Mouse (Mus musculus): Measurements from ENCODE around the gene Drd3. TPM values are rescaled to one million over a fixed set of nuclear protein-coding genes. Genes with fewer than 3 reads are reported as not detected.

Gene Drd3
- total and polyA plus RNA-seq, 3 experiments: not detected

DNA sequence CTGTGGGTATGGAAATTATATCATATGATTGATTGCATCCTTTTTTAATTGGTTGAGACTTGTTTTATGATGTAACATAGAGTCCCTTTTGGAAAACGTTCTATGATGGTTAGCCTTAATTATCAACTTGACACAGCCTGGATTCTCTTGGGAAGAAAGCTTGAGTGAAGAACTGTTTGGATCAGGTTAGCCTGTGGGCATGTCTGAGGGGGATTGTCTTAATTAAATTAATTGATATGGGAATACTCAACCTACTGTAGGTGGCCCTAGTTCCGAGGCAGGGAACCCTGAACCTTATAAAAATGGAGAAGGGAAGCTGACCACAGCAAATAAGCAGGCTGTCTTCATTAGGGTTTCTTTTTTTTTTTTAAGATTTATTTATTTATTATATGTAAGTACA, 12.9 kb upstream of the Drd3 start:
- H3K4me3 ChIP-seq (ENCODE audit: low read depth, low read length): no peak overlapping the region
- H3K27me3 ChIP-seq (ENCODE audit: insufficient read depth, low read length): no peaks in the 10 kb centered on the region
- TF ChIP-seq POLR2AphosphoS5 (IDR thresholded peaks at IDR 0.05; ENCODE audit: insufficient replicate concordance, low read depth, low read length) (no peak), CTCF (IDR thresholded peaks at IDR 0.05; ENCODE audit: low read depth, low read length) (no peak), GATA1 (IDR thresholded peaks at IDR 0.05; ENCODE audit: borderline replicate concordance, low read length) (no peak), TAL1 (conservative IDR thresholded peaks at IDR 0.05; ENCODE audit: low read depth, low read length) (no peak), GATA2 (IDR thresholded peaks at IDR 0.05; ENCODE audit: borderline replicate concordance, low read depth, low read length) (no peak)
- no peaks in the 10 kb centered on the region for H3K36me3 ChIP-seq (replicated peaks)
- no peaks in the 10 kb centered on the region for H3K4me1 ChIP-seq (ENCODE audit: insufficient read depth, low read depth, low read length)
- no peaks in the 10 kb centered on the region for H3K9me3 ChIP-seq (replicated peaks)
- ATAC-seq (ENCODE audit: extremely low read depth, insufficient number of reproducible peaks, low FRiP score, poor library complexity, severe bottlenecking): no peak
- DNase-seq (ENCODE audit: low spot score): no peak

DNA sequence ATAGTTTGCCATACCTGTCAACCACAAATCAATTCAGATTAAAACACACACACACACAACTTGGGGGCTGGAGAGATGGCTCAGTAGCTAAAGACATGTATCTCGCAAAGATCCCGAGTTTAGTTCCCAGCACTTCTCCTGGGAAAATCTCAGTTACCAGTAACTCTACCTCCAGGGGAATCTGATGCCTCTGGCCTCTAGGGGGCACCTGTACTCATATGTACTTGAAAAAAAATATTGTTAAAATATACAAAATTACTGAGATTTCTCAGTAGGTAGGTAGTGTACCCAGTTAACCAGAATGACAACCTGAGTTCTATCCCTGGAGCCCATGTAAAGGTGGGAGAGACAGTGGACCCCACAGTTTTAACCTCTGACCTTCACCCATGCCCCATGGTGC, 5.4 kb upstream of the Drd3 start:
- no peak for DNase-seq (ENCODE audit: low spot score)

DNA sequence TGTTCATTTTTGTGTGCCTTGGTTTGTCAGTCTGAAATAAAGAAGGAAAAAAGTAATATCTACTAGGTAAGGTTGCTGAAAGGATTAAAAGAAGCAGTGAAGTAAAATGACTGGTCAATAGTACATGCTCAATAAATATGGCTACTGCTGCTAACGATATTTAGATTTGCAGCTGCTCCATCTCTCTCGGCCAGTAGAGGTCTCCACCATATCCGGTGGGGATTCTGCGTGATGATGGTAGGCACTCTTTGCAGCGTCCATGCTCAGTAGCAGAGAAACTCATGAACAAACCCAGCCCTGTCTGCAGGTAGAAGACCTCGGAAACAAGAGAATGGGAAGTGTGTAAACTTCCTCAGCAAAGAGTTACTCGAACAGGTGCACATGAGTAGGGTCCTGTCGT, 926 bp upstream of the Drd3 start:
- Histone ChIP-seq H3K27me3 (ENCODE audit: insufficient read depth, low read length) (no peaks in the 10 kb centered on the region), H3K36me3 (replicated peaks) (no peaks in the 10 kb centered on the region), H3K4me1 (ENCODE audit: insufficient read depth, low read depth, low read length) (no peaks in the 10 kb centered on the region), H3K4me3 (ENCODE audit: low read depth, low read length) (no peak overlapping the region), H3K9me3 (replicated peaks) (no peaks in the 10 kb centered on the region)
- no peak for DNase-seq (ENCODE audit: low spot score)
- no peak for TF ChIP-seq CTCF (IDR thresholded peaks at IDR 0.05; ENCODE audit: low read depth, low read length)
- TF ChIP-seq POLR2AphosphoS5 (IDR thresholded peaks at IDR 0.05; ENCODE audit: insufficient replicate concordance, low read depth, low read length): no peak
- TF ChIP-seq TAL1 (conservative IDR thresholded peaks at IDR 0.05; ENCODE audit: low read depth, low read length): no peak
- TF ChIP-seq GATA1 (IDR thresholded peaks at IDR 0.05; ENCODE audit: borderline replicate concordance, low read length): no peak
- no peak for TF ChIP-seq GATA2 (IDR thresholded peaks at IDR 0.05; ENCODE audit: borderline replicate concordance, low read depth, low read length)
- no peak for ATAC-seq (ENCODE audit: extremely low read depth, insufficient number of reproducible peaks, low FRiP score, poor library complexity, severe bottlenecking)

More for the DNA sequence above, 5.4 kb upstream of the Drd3 start:
- Histone ChIP-seq H3K9me3 (replicated peaks) (no peaks in the 10 kb centered on the region), H3K4me1 (ENCODE audit: insufficient read depth, low read depth, low read length) (no peaks in the 10 kb centered on the region), H3K4me3 (ENCODE audit: low read depth, low read length) (no peak overlapping the region), H3K27me3 (ENCODE audit: insufficient read depth, low read length) (no peaks in the 10 kb centered on the region), H3K36me3 (replicated peaks) (no peaks in the 10 kb centered on the region)
- TF ChIP-seq TAL1 (conservative IDR thresholded peaks at IDR 0.05; ENCODE audit: low read depth, low read length) (no peak), CTCF (IDR thresholded peaks at IDR 0.05; ENCODE audit: low read depth, low read length) (no peak), POLR2AphosphoS5 (IDR thresholded peaks at IDR 0.05; ENCODE audit: insufficient replicate concordance, low read depth, low read length) (no peak), GATA2 (IDR thresholded peaks at IDR 0.05; ENCODE audit: borderline replicate concordance, low read depth, low read length) (no peak), GATA1 (IDR thresholded peaks at IDR 0.05; ENCODE audit: borderline replicate concordance, low read length) (no peak)
- ATAC-seq (ENCODE audit: extremely low read depth, insufficient number of reproducible peaks, low FRiP score, poor library complexity, severe bottlenecking): no peak

DNA sequence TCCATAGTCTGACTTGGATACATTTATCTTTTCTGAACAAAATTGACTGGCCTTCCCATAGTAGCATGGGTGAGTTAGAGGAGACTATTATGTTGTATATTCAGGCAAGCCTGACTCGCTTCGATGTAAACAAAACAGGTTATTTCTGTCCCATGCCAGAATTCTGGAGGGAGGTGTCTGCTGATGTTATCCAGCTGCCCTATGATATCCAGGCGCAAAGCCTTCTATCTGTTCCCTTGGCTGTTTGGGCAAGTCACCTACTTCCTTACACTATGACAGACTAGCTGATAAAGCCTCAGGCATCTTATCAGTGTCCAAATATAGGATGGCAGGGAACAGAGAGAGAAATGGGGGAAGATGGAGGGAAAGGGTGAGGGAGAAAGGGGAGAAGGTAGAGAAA, 18.5 kb downstream of the Drd3 start:
- Histone ChIP-seq H3K36me3 (replicated peaks) (no peaks in the 10 kb centered on the region), H3K4me3 (ENCODE audit: low read depth, low read length) (no peak overlapping the region), H3K4me1 (ENCODE audit: insufficient read depth, low read depth, low read length) (no peaks in the 10 kb centered on the region), H3K9me3 (replicated peaks) (no peaks in the 10 kb centered on the region), H3K27me3 (ENCODE audit: insufficient read depth, low read length) (no peaks in the 10 kb centered on the region)
- no peak for DNase-seq (ENCODE audit: low spot score)
- no peak for ATAC-seq (ENCODE audit: extremely low read depth, insufficient number of reproducible peaks, low FRiP score, poor library complexity, severe bottlenecking)
- TF ChIP-seq GATA2 (IDR thresholded peaks at IDR 0.05; ENCODE audit: borderline replicate concordance, low read depth, low read length) (no peak), POLR2AphosphoS5 (IDR thresholded peaks at IDR 0.05; ENCODE audit: insufficient replicate concordance, low read depth, low read length) (no peak), TAL1 (conservative IDR thresholded peaks at IDR 0.05; ENCODE audit: low read depth, low read length) (no peak), GATA1 (IDR thresholded peaks at IDR 0.05; ENCODE audit: borderline replicate concordance, low read length) (no peak), CTCF (IDR thresholded peaks at IDR 0.05; ENCODE audit: low read depth, low read length) (no peak)

DNA sequence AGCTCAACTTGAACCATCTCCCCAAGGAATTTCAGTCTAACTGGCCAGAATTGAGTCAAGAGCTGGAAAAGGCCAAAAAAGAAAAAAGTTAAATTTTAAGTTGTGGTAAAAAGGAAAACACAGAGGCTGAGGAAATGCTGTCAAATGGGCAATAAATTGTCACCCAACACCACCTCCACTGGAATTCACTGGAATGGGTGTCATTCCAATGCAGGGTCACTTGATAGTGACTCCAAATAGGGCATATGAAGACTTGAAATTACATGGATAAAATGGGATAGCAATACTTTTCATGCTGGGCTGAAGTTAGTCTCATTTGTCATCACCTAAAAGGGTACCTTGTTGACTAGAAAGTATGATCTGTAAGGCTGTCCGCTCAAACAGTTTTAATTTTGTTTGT, 18.9 kb downstream of the Drd3 start:
- no peak overlapping the region for H3K4me3 ChIP-seq (ENCODE audit: low read depth, low read length)
- DNase-seq (ENCODE audit: low spot score) (no peak), ATAC-seq (ENCODE audit: extremely low read depth, insufficient number of reproducible peaks, low FRiP score, poor library complexity, severe bottlenecking) (no peak)
- no peaks in the 10 kb centered on the region for H3K9me3 ChIP-seq (replicated peaks)
- H3K27me3 ChIP-seq (ENCODE audit: insufficient read depth, low read length): no peaks in the 10 kb centered on the region
- H3K4me1 ChIP-seq (ENCODE audit: insufficient read depth, low read depth, low read length): no peaks in the 10 kb centered on the region
- no peaks in the 10 kb centered on the region for H3K36me3 ChIP-seq (replicated peaks)
- TF ChIP-seq GATA1 (IDR thresholded peaks at IDR 0.05; ENCODE audit: borderline replicate concordance, low read length) (no peak), POLR2AphosphoS5 (IDR thresholded peaks at IDR 0.05; ENCODE audit: insufficient replicate concordance, low read depth, low read length) (no peak), TAL1 (conservative IDR thresholded peaks at IDR 0.05; ENCODE audit: low read depth, low read length) (no peak), CTCF (IDR thresholded peaks at IDR 0.05; ENCODE audit: low read depth, low read length) (no peak), GATA2 (IDR thresholded peaks at IDR 0.05; ENCODE audit: borderline replicate concordance, low read depth, low read length) (no peak)

DNA sequence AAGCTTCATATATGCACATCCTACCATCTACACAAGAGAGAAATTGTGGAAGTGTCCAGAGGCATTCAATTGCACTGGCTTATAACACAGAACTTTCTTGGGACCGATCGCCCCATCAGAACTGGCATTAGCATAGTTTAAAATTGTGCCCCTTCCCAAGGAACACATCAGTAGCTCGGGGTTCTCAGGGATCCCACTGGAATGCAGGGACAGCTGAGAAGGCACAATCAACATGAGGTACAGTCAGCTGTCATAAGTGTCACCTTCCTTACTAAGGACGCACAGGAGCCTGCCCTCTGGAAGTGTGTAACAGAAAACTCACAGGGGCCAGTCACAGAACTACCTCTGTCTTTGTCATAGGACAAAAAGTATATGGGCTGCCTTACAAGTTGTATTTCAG, 19.7 kb downstream of the Drd3 start:
- H3K27me3 ChIP-seq (ENCODE audit: insufficient read depth, low read length): no peaks in the 10 kb centered on the region
- no peaks in the 10 kb centered on the region for H3K4me1 ChIP-seq (ENCODE audit: insufficient read depth, low read depth, low read length)
- H3K9me3 ChIP-seq (replicated peaks): no peaks in the 10 kb centered on the region
- TF ChIP-seq CTCF (IDR thresholded peaks at IDR 0.05; ENCODE audit: low read depth, low read length) (no peak), TAL1 (conservative IDR thresholded peaks at IDR 0.05; ENCODE audit: low read depth, low read length) (no peak), GATA2 (IDR thresholded peaks at IDR 0.05; ENCODE audit: borderline replicate concordance, low read depth, low read length) (no peak), GATA1 (IDR thresholded peaks at IDR 0.05; ENCODE audit: borderline replicate concordance, low read length) (no peak), POLR2AphosphoS5 (IDR thresholded peaks at IDR 0.05; ENCODE audit: insufficient replicate concordance, low read depth, low read length) (no peak)
- no peak for ATAC-seq (ENCODE audit: extremely low read depth, insufficient number of reproducible peaks, low FRiP score, poor library complexity, severe bottlenecking)
- H3K36me3 ChIP-seq (replicated peaks): no peaks in the 10 kb centered on the region
- DNase-seq (ENCODE audit: low spot score): no peak
- H3K4me3 ChIP-seq (ENCODE audit: low read depth, low read length): no peak overlapping the region

Data from G1E (cell line).